Mouse (Mus musculus) thymus, adult 2 months (tissue): ENCODE results near the gene Gm10100.
"Not testable (repeated sequence)": the region's sequence is repeated elsewhere in the genome, so short reads cannot be mapped to it uniquely, and the experiment has no call there.

ENCODE experiments used
- CTCF ChIP-seq: fragments of 200-500 bp; IDR thresholded peaks from 2 replicates; pipeline ENCODE4 v1.5.1; 2012; ENCODE audit warnings: mild to moderate bottlenecking, control low read depth, low read length, moderate library complexity, borderline replicate concordance; ENCODE audit not compliant: control insufficient read depth, poor library complexity, insufficient read depth; ENCODE audit errors: extremely low read depth
- POLR2A ChIP-seq: fragments of 200-500 bp; IDR thresholded peaks from 2 replicates; pipeline ENCODE4 v1.6.1; 2012; ENCODE audit warnings: mild to moderate bottlenecking, low read length, control low read depth, moderate library complexity; ENCODE audit not compliant: control insufficient read depth, poor library complexity, insufficient read depth; ENCODE audit errors: extremely low read depth

DNA sequence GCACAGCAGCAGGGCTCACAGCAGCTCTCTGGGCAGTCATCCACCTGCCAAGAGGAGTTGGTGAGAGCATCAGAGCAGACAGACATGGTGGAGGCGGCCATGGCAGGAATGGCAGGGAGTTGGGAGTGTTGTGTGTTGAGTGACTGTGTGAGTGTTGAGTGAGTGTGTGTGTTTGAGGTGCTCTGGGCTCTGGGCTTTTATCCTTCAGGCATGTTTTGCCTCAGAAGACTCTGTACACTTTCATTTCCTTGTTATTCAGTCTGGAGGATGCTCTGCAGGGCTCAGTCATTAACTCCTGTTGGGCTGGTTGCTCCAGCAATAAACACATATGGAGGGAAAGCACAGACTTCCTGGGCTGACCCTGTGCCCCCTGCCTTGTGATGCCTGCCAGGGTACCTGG lies 44.9 kb downstream of the Gm10100 start, which contains the start of gene Gm3238:
- not testable (repeated sequence) for TF ChIP-seq CTCF, POLR2A
